Mouse (Mus musculus) heart, adult 2 months (tissue): ENCODE results near the gene Gm28778.
"Not testable (repeated sequence)": the region's sequence is repeated elsewhere in the genome, so short reads cannot be mapped to it uniquely, and the experiment has no call there.

Experiments
- CTCF ChIP-seq: fragments of 200-600 bp; IDR thresholded peaks from 2 replicates; pipeline ENCODE4 v1.8.1; 2022; ENCODE audit warnings: antibody characterized with exemption, mild to moderate bottlenecking, moderate library complexity
- EP300 ChIP-seq: fragments of 200-500 bp; IDR thresholded peaks from 2 replicates; pipeline ENCODE4 v1.6.1; 2011; ENCODE audit warnings: low read depth, low read length, control low read depth; ENCODE audit not compliant: insufficient read depth

DNA sequence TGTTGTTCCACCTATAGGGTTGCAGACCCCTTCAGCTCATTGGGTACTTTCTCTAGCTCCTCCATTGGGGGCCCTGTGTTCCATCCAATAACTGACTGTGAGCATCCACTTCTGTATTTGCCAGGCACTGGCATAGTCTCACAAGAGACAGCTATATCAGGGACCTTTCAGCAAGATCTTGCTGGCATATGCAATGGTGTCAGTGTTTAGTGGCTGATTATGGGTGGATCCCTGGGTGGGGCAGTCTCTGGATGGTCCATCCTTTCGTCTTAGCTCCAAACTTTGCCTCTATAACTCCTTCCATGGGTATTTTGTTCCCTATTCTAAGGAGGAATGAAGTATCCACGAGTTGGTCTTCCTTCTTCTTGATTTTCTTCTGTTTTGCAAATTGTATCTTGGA lies 40.5 kb downstream of the Gm28778 start:
- TF ChIP-seq EP300, CTCF: not testable (repeated sequence)
